Mouse (Mus musculus) CD8-positive naive resting alpha-beta T cell, adult 57 days (primary cell): ENCODE measurements around the gene Igfbpl1. TPM values are rescaled to one million over a fixed set of nuclear protein-coding genes. Genes with fewer than 3 reads are reported as not detected.

Source experiments
- total RNA-seq: library from RNA; stranded (reverse); gene quantifications from one replicate; pipeline ENCODE4 v1.2.4, GENCODE M21; 2023

Gene Igfbpl1
- not detected for total RNA-seq

GRCm38 (mm10) chr4:45826275-45827040, at the start of gene Igfbpl1:
Gene Igfbpl1 (minus strand): TSS chr4:45826923.

DNA sequence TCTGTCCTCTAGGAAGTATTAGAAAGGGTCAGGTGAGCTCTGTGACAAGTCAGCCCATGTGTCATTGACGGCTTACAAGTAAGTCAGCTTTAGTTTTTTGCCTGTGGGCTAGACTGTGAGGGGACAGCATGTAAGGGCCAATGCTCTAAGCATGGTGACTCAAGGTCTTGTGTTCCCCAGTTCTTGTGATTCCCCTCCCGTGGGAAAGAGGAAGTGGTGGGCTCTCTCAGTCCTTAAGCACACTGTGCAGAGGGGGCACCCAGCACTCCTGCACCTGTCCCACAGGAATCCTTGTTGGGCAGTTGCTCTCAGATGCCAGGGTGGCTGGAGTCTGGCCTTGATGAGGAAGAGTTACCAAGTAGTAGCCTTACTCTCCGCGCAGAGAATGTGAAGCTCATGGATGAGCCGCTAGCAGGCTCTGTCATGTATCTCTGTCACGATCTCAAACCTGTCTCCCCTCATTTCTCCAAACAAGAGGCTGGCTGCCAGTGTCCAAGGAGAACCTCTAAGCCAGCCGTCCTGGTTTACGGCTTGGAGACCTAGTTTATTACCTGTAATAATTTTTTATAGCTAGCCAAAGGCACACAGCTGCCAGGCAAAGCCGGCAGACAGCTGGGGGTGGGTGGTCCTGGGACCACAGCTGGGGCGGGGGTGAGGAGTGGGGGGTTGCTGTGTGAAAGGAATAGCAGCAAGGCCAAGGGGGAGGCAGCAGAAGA, 21.5 kb upstream of the Igfbpl1 start, which contains the start of gene Stra6l:
Stra6l (plus strand) TSS at position 556 of the 716 bp plus-strand sequence.

DNA sequence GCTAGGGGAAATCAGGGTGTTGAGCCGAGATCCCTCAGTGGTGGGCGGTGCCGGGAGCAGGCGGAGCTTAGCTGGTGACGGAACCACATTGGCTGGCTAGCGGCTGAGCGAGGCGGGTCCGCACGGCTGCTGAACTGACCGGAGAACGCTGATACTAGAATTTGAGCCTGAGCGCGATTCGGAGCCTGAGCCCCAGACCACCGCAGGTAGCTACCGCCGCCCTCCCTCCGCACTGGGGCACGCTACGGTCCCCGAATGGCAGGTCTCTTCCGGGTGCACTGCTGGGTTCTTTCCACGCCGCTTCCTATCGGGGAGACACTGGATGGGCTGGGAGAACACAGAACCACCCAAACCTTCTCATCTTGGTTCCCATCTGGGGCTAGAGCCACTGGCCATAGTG, 27.8 kb downstream of the Igfbpl1 start, which contains the start of gene Aldh1b1:
Aldh1b1 (plus strand) TSS at position 59 of the 400 bp plus-strand sequence.

Other genes with a start within 250 kb of the Igfbpl1 start
- 6.9 TPM for gene Aldh1b1, start 27.9 kb downstream of the Igfbpl1 start, total RNA-seq
- gene Stra6l, start 21.7 kb upstream of the Igfbpl1 start, total RNA-seq, result 0.64 TPM
- gene Ccdc180, start 63.4 kb upstream of the Igfbpl1 start, total RNA-seq, result not detected
- 2.4 TPM for gene Tdrd7, start 138.4 kb upstream of the Igfbpl1 start, total RNA-seq
- not detected for gene Tmod1, start 212.0 kb upstream of the Igfbpl1 start, total RNA-seq